Mouse (Mus musculus): ENCODE measurements around the gene Rfx8. TPM values are rescaled to one million over a fixed set of nuclear protein-coding genes. Genes with fewer than 3 reads are reported as not detected.
"Not testable (repeated sequence)": the region's sequence is repeated elsewhere in the genome, so short reads cannot be mapped to it uniquely, and the experiment has no call there.

Gene Rfx8
- total and polyA plus RNA-seq, 2 experiments: 0.04 to 0.09 TPM

- no peak overlapping the region for H3K27ac ChIP-seq (replicated peaks; ENCODE audit: insufficient read depth, low read depth, low read length)
- H3K27me3 ChIP-seq (ENCODE audit: control insufficient read depth, insufficient read depth, low read length): peaks cover 9% of the 10 kb centered on the region; the same call in 1 of the 2 replicates
- H3K9ac ChIP-seq (ENCODE audit: low read depth, low read length): no peak overlapping the region
- no peak overlapping the region for H3K4me3 ChIP-seq (ENCODE audit: insufficient read depth, low read depth, low read length)
- H3K79me2 ChIP-seq (ENCODE audit: control insufficient read depth, insufficient read depth, low read length): no peaks in the 10 kb centered on the region
- WGBS: 96% methylated on average over 4 of the region's 4 CpGs
- TF ChIP-seq POLR2A (IDR thresholded peaks at IDR 0.05; ENCODE audit: extremely low read depth, insufficient read depth, low read length) (no peak), CTCF (IDR thresholded peaks at IDR 0.05; ENCODE audit: low read depth, low read length) (no peak)
- no peak for DNase-seq (ENCODE audit: extremely low read depth, low read depth, low spot score)
- no peaks in the 10 kb centered on the region for H3K36me3 ChIP-seq (ENCODE audit: control insufficient read depth, insufficient read depth, low read length)
- no peaks in the 10 kb centered on the region for H3K4me1 ChIP-seq (ENCODE audit: control insufficient read depth, insufficient read depth, low read length)
Measured at GRCm38 (mm10) chr1:39663050-39663449, 57.7 kb downstream of the Rfx8 start.

GRCm38 (mm10) chr1:39656976-39657529 is 63.7 kb downstream of the Rfx8 start:
- TF ChIP-seq POLR2A (IDR thresholded peaks at IDR 0.05; ENCODE audit: extremely low read depth, insufficient read depth, low read length) (no peak), CTCF (IDR thresholded peaks at IDR 0.05; ENCODE audit: low read depth, low read length) (no peak)
- Histone ChIP-seq H3K79me2 (ENCODE audit: control insufficient read depth, insufficient read depth, low read length) (no peaks in the 10 kb centered on the region), H3K36me3 (ENCODE audit: control insufficient read depth, insufficient read depth, low read length) (no peaks in the 10 kb centered on the region), H3K9ac (ENCODE audit: low read depth, low read length) (no peak overlapping the region), H3K4me1 (ENCODE audit: control insufficient read depth, insufficient read depth, low read length) (no peaks in the 10 kb centered on the region), H3K4me3 (ENCODE audit: insufficient read depth, low read depth, low read length) (no peak overlapping the region), H3K27ac (replicated peaks; ENCODE audit: insufficient read depth, low read depth, low read length) (no peak overlapping the region), H3K27me3 (ENCODE audit: control insufficient read depth, insufficient read depth, low read length) (peaks cover 10% of the 10 kb centered on the region; the same call in 1 of the 2 replicates)
- DNase-seq (ENCODE audit: extremely low read depth, low read depth, low spot score): no peak
- WGBS: 86% methylated on average over 6 of the region's 6 CpGs

- H3K4me1 ChIP-seq (ENCODE audit: control insufficient read depth, insufficient read depth, low read length); H3K79me2 ChIP-seq (ENCODE audit: control insufficient read depth, insufficient read depth, low read length); DNase-seq (ENCODE audit: extremely low read depth, low read depth, low spot score); H3K9ac ChIP-seq (ENCODE audit: low read depth, low read length); H3K4me3 ChIP-seq (ENCODE audit: insufficient read depth, low read depth, low read length); H3K36me3 ChIP-seq (ENCODE audit: control insufficient read depth, insufficient read depth, low read length); H3K27ac ChIP-seq (replicated peaks; ENCODE audit: insufficient read depth, low read depth, low read length): not testable (repeated sequence)
- peaks cover 14% of the 10 kb centered on the region for H3K27me3 ChIP-seq (ENCODE audit: control insufficient read depth, insufficient read depth, low read length)
- whole genome bisulfite sequencing: 93% methylated on average over 18 of the region's 18 CpGs
Measured at GRCm38 (mm10) chr1:39654901-39655300, 65.9 kb downstream of the Rfx8 start.

GRCm38 (mm10) chr1:39653028-39653427 is 67.8 kb downstream of the Rfx8 start:
- H3K9ac ChIP-seq (ENCODE audit: low read depth, low read length): no peak overlapping the region
- H3K4me1 ChIP-seq (ENCODE audit: control insufficient read depth, insufficient read depth, low read length): no peaks in the 10 kb centered on the region
- H3K36me3 ChIP-seq (ENCODE audit: control insufficient read depth, insufficient read depth, low read length): no peaks in the 10 kb centered on the region
- peaks cover 13% of the 10 kb centered on the region for H3K27me3 ChIP-seq (ENCODE audit: control insufficient read depth, insufficient read depth, low read length)
- H3K27ac ChIP-seq (replicated peaks; ENCODE audit: insufficient read depth, low read depth, low read length): no peak overlapping the region
- WGBS: 44% methylated on average over 4 of the region's 4 CpGs
- no peaks in the 10 kb centered on the region for H3K79me2 ChIP-seq (ENCODE audit: control insufficient read depth, insufficient read depth, low read length)
- H3K4me3 ChIP-seq (ENCODE audit: insufficient read depth, low read depth, low read length): no peak overlapping the region
- TF ChIP-seq POLR2A (IDR thresholded peaks at IDR 0.05; ENCODE audit: extremely low read depth, insufficient read depth, low read length): no peak
- TF ChIP-seq CTCF (IDR thresholded peaks at IDR 0.05; ENCODE audit: low read depth, low read length): no peak
- DNase-seq (ENCODE audit: extremely low read depth, low read depth, low spot score): peak; percentile 56

- no peak for TF ChIP-seq CTCF (IDR thresholded peaks at IDR 0.05; ENCODE audit: low read depth, low read length)
- no peak for TF ChIP-seq POLR2A (IDR thresholded peaks at IDR 0.05; ENCODE audit: extremely low read depth, insufficient read depth, low read length)
- Histone ChIP-seq H3K27ac (replicated peaks; ENCODE audit: insufficient read depth, low read depth, low read length) (no peak within 1 kb of the TSS), H3K9ac (ENCODE audit: low read depth, low read length) (no peak within 1 kb of the TSS), H3K27me3 (ENCODE audit: control insufficient read depth, insufficient read depth, low read length) (peaks cover 10% of the 10 kb centered on the region), H3K4me1 (ENCODE audit: control insufficient read depth, insufficient read depth, low read length) (no peaks in the 10 kb centered on the region), H3K4me3 (ENCODE audit: insufficient read depth, low read depth, low read length) (peak within 1 kb of the TSS; percentile 25; the same call in 1 of the 2 replicates), H3K79me2 (ENCODE audit: control insufficient read depth, insufficient read depth, low read length) (no peaks in the 10 kb centered on the region), H3K36me3 (ENCODE audit: control insufficient read depth, insufficient read depth, low read length) (no peaks in the 10 kb centered on the region)
- 40% methylated on average over 9 of the region's 9 CpGs for WGBS
- no peak for DNase-seq (ENCODE audit: extremely low read depth, low read depth, low spot score)
Measured at GRCm38 (mm10) chr1:39651241-39651548, 69.6 kb downstream of the Rfx8 start, which contains the start of gene Creg2. TSS of gene Creg2 (minus strand) at chr1:39651474.

- no peak for DNase-seq (ENCODE audit: extremely low read depth, low read depth, low spot score)
- peaks cover 10% of the 10 kb centered on the region for H3K27me3 ChIP-seq (ENCODE audit: control insufficient read depth, insufficient read depth, low read length)
- peak overlapping the region; percentile 25; the same call in 1 of the 2 replicates for H3K4me3 ChIP-seq (ENCODE audit: insufficient read depth, low read depth, low read length)
- no peak overlapping the region for H3K27ac ChIP-seq (replicated peaks; ENCODE audit: insufficient read depth, low read depth, low read length)
- H3K4me1 ChIP-seq (ENCODE audit: control insufficient read depth, insufficient read depth, low read length): no peaks in the 10 kb centered on the region
- no peaks in the 10 kb centered on the region for H3K79me2 ChIP-seq (ENCODE audit: control insufficient read depth, insufficient read depth, low read length)
- H3K9ac ChIP-seq (ENCODE audit: low read depth, low read length): no peak overlapping the region
- TF ChIP-seq CTCF (IDR thresholded peaks at IDR 0.05; ENCODE audit: low read depth, low read length) (peak; percentile 46), POLR2A (IDR thresholded peaks at IDR 0.05; ENCODE audit: extremely low read depth, insufficient read depth, low read length) (no peak)
- no peaks in the 10 kb centered on the region for H3K36me3 ChIP-seq (ENCODE audit: control insufficient read depth, insufficient read depth, low read length)
- 2% methylated on average over 72 of the region's 73 CpGs for WGBS
Measured at GRCm38 (mm10) chr1:39650435-39651240, 70.2 kb downstream of the Rfx8 start.

All from liver, adult 2 months (tissue).